Mouse (Mus musculus): ENCODE results near the gene Prdm16.

Gene Prdm16

DNA sequence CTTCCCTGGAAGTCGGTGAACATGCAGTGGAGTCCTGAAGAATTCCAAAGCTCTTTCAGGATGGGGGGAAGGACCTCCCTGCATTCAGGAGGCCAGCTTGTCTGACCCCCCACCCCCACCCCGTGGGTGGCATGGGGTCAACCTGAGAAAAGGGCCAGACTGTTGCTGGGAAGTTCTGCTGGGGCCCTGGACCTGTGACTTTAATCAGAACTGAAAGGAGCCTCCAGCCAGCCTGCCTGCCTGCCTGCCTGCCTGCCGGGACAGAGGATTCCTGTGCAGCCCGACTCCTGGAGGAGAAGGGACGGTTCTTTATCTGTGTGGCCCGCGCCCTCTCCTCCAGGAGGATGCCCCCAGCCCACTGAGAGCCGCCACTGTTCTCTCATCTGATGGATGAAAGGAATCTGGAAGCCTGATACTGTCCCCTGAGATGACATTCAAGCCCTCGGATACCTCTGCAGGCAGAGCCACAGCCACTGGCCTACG lies 214.2 kb downstream of the Prdm16 start:
- DNase-seq (ENCODE audit: low spot score in 2 of 2) = no peak

DNA sequence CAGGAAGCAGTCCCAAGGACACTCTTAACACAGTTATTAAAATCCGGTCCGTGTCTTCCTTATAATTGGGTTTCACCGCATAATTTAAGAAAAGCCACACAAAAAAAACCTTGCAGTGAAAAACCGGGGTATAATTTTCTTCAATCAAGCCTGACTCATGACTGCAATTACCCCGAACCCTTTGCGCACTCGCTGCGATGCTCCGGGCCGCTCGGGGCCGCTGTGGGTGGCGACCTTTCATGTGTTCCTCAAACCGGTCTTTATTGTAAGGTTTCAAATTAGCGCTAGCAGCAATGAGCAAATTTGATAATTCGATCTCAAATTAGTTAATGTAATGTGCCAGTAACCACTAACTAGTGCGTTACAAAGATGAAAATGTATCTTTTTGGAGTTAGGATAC lies 215.9 kb downstream of the Prdm16 start:
- no peak for DNase-seq (ENCODE audit: low spot score in 2 of 2)

DNA sequence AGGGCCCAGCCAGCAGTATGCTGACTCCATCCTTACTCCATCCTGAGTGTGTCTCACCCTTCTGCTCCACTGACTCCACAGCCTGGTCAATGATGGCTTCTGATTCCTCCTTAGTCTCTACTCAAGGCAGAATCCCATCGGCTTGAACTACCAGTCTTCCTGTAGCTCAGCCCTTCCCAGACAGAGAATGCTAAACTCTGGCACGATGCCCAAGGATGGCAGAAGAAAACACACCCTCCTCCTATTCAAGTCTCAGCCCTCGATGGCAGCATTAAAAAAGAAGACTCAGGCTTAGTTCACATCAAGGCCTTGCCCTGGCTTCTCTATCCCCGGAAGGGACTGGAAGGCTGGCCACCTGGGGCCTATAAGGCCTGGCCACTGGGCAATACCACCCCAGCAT lies 216.9 kb downstream of the Prdm16 start:
- no peak for DNase-seq (ENCODE audit: low spot score in 2 of 2)

- no peak for DNase-seq (ENCODE audit: low spot score in 2 of 2)
Measured at GRCm38 (mm10) chr4:154418993-154419392, 217.7 kb downstream of the Prdm16 start.

DNA sequence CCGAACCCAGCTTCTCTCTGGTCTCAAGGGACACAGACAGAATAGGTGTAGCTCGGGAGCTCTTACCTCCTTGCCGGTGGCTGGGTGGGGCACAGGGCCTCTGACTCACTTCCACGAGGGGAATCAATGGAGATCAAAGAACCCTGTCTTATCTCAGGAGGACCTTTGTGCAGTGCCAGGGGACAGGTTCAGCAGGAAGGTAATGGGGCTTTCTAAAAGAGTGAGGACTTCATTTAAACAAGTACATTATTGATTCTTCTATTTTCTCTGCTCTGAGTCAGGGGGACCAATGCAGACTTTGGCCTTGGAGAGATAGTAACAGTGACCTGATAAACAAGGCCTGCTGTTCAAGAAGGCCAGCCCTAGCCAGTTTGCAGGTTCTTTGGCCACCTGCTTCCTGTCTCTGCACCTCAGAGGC lies 218.3 kb downstream of the Prdm16 start:
- no peak for DNase-seq (ENCODE audit: low spot score in 2 of 2)

DNA sequence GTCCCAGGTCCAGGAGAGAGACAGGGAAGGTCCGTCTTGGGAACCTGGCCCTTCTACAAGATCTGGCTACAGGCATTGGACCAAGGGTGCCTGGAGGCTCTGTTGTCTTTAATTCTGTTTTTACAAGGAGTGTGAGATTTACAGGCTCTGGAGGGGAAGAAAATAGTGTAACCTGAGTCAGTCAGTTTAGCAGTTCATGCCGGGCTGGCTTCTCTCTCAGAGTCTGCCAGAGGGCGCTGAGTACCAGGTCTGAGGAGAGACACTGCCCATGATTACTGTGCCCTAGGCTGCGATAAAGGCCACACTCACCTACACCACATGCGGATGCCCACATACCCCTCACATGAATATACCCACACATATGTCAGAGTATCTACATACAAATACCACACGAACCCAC lies 219.9 kb downstream of the Prdm16 start:
- DNase-seq (ENCODE audit: low spot score in 2 of 2) = no peak

DNA sequence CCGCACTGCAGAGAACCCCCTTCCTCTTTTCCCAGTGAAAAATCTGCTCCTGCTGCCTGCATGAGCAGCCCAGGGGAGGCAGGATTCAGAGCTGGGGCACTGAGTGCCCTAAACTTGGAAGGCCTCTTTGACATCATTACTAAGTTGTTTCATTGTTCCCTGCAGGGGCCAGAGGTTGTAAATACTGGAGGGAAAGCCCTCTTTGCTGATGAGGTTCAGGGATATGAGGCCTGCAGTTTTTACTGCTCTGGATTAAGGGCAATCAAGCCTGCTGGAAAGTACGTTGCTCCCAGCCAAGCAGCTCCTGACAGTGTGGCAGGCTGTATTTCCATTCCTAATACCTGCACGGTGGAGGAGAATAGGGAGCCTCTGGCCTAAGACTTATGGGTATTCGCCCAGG lies 221.8 kb downstream of the Prdm16 start:
- no peak for DNase-seq (ENCODE audit: low spot score in 2 of 2)

- no peak for DNase-seq (ENCODE audit: low spot score in 2 of 2)
Measured at GRCm38 (mm10) chr4:154410559-154410958, 226.1 kb downstream of the Prdm16 start.

DNA sequence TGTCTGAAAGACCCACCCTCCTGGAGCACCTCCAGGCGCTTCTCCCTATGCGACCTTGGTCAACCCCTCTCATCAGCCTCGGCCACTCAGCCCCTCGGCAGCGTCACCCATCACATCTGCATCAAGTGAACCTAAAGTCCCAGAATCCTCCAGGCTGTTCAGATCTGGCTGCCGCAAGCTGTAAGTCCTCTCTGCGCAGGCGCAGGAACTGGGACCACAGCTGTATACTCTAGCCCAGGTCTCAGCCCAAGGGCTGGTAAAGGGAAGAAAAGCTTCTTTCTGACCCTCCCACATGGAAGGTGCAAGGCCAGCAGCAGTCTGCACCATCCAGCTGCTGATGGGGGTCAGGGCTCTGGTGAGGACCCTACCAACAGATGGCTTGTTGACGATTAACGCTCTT lies 226.8 kb downstream of the Prdm16 start:
- no peak for DNase-seq (ENCODE audit: low spot score in 2 of 2)

- no peak for DNase-seq (ENCODE audit: low spot score in 2 of 2)
Measured at GRCm38 (mm10) chr4:154409237-154409721, 227.4 kb downstream of the Prdm16 start.

DNA sequence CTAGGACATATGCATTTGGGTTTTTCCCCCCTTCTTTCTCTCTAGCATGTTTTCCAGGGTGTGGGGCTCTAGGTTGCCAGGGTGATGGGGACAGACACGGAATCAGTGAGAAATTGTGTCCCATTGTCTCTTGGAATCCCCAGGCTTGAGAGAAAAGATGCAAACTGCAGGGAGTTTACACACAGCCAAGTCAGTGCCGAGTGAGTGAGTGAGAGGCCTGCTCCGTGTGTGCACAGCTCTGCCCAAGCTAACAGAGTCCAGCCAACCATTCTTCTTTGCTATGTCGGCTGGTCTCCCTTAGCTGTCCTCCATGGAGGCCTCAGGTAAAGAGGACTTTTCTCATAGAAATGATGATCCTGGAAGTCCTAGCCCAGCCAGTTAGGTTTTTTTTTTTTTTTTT lies 233.7 kb downstream of the Prdm16 start:
- no peak for DNase-seq (ENCODE audit: low spot score in 2 of 2)

DNA sequence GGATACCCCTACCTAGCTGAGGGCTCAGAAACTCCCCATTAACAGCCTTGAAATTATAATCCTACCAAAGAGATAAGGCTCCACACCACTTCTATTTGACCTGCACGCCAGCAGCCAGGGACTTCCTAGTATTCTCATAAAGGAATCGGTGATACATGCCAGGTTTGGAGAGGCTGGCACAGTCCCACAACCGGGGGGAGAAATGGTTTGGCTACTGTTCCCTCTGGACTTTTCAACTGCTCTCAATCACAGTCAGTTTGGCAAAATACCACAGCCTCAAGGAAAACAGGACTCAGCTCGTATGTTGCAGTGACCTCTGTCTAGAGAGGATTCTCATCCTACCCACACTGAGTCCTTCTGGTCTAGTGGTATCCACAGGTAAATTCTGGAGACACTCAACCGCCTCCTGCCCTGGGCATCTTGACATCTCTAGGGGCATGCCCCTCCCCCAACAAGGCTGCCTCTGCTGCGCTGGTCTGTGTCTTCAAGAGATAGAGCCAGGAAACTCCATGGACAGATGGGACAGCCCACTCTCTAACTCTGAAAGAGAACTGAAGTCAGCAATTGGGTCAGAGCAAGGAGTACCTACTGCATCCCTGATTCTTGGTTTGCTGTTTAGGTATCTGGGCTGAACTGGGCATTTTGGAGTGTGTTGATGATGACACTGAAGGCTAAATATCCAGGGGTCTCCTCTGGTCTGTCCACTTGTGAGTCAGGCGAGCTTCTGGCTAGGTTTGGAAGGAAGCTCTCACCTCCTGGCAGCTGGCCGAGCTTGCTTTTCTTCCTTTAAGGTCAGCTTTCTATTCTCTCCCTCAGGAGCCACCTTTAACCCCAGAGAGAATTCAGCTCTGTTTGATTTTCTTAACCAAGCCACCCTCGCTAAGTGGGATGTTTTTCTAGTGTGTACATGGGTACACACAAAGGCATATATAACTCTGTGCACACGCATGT lies 234.4 kb downstream of the Prdm16 start:
- no peak for DNase-seq (ENCODE audit: low spot score in 2 of 2)

DNA sequence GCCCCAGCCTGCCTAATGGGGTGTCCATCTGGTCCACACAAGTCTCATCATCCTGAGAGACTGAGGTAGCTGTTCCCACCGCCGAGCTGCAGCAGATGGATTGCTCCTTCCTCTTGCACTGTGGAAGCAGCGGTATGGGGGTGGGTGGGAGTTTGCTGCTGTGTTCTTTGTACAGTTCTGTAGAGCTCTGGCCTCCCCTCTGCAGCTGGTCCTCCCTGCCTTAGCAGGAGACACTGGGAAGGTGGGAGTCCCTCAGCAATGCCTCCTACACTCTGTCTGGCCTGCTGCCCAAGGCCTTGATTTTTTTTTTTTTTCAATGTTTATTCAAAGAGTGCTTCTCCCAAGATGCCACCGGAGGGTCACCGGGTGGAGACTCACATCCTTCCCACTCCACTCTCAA lies 235.3 kb downstream of the Prdm16 start:
- no peak for DNase-seq (ENCODE audit: low spot score in 2 of 2)

DNA sequence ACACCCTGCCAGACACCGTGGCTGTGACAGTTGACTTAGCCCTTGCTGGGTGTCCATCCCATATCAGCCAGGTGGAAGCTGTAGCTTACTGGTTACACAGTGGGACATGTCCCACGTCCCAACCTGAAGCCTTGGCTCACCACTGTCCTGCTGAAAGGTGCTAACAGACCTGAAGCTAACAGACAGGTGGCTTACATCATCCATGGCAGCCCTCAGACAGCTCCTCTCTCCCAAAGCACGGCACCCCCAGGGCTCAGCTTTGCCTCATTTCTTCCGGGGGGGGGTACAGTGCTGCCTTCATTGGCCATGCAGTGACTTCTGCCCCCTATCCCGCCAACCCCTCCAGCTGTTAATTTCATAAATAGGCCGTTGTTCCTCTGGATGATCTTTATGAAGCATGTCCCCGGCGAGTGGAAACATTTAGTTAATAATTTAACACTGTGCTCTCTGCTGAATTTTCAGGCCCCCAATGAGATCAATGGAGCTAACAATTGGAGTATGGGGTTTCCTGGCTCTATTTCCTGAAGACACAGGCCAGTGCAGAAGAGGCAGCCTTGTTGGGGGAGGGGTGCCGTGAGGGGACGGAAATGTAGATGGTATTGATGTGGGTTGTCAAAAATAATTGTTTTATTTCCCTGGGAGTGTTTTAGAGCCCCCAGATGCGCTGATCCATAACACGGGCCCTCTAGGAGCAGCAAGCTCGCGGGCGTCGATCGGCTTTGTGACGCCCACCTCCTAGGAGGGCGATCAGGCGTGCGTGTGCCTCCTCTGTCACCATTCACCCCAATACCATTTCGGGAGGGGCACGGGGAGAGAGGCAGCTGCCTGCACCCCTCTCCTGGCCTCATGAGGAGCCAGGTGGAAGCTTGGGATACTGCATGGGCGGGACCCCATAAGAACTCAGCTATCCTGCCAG lies 236.2 kb downstream of the Prdm16 start:
- DNase-seq (ENCODE audit: low spot score in 2 of 2) = no peak

- DNase-seq (ENCODE audit: low spot score in 2 of 2) = no peak
Measured at GRCm38 (mm10) chr4:154399634-154400033, 237.0 kb downstream of the Prdm16 start.

GRCm38 (mm10) chr4:154396652-154397301 lies 239.9 kb downstream of the Prdm16 start:
- DNase-seq (ENCODE audit: low spot score in 2 of 2) = no peak

DNA sequence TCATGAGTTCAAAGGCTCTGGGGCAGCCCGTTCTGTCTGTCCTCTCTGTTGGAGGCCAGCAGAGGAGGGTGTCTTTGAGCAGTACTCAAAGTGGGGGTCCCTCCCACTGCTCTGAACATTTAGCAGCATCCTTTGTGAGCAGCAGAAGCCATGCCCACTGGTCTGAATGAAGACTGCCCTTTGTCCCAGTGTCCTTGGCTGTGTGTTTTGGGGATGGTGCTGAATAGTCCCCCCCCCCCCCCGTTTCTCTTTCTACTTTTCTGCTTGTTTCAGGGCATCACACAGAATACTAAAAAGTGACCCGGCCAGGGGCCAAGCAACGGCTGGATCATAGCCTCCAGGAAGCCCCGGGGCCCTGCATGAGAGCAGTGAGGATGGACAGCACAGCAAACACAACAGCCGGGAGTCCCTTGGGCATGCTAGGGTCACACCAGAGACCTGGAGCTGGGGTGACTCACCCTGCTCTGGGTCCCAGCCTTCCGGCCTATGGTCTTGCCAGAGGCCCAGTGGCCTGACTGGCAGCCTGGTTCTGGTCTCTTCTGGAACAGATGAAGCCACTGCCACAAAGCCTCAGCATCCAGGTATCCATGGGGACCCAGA lies 242.4 kb downstream of the Prdm16 start:
- no peak for DNase-seq (ENCODE audit: low spot score in 2 of 2)

- DNase-seq (ENCODE audit: low spot score in 2 of 2) = no peak
Measured at GRCm38 (mm10) chr4:154393196-154394122, 243.2 kb downstream of the Prdm16 start.

- DNase-seq (ENCODE audit: low spot score in 2 of 2) = no peak
Measured at GRCm38 (mm10) chr4:154392641-154393040, 244.0 kb downstream of the Prdm16 start.

Measured in spleen, postnatal 36 days (tissue).